Mouse (Mus musculus) c-Kit-positive CD71-positive TER-119-positive erythroid progenitor cells, embryonic 14.5 days (primary cell): Measurements from ENCODE around the gene Mfap3l.
"Not testable (repeated sequence)": the region's sequence is repeated elsewhere in the genome, so short reads cannot be mapped to it uniquely, and the experiment has no call there.

Source experiments
- DNase-seq: peaks from one replicate; pipeline ENCODE4 v3.0.0-alpha.2; 2013; ENCODE audit warnings: low spot score

The Mfap3l gene

DNA sequence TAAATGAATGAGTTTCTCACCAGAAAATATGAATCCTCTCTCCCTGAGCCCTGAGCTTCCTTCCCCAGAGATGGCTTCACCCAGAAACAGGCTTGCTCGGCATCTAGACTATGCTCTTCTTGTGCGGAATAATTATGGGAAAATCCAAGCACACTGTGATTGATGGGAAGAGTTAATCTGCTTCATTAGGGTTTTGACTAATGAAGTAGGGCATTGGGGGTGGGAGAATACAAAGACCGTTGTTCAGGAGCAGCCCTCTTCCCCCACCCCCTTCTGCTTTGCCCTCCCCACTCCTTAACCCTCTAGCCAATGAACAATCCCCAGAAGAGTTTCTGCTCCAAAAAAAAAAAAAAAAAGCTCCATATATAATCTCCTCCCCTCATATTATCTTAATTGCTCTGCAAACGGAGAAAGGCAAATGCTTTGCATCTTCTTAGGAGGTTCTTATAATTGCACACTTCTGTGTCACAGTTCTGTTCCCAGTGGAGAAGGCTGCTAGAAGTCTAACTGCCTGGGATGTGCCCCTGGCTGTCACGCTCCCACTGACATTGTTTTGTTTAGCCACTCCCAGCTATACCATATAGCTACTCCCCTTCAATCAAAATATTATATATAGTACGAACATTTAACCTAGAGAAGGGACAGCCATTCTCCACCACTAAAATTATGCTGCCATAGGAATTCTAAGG lies 24.9 kb downstream of the Mfap3l start:
- DNase-seq = no peak

DNA sequence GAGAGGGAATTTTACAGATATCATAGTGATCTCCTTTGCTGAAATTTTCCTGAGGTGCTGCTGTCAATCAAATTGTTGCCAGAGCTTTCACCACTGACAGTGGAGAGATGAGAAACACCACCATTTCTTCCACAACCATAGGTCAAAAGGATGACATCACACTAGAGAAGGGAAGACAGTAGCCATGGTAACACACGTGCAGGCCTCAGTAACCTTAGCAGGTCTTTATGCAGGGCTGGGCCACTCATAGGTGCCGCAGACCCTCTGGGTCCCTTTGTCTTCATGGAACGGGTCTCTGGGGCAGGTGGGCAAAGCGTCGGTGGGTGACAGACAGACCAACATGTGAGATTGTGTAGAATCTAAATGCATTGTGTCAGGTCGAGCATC lies 25.5 kb downstream of the Mfap3l start:
- no peak for DNase-seq

DNA sequence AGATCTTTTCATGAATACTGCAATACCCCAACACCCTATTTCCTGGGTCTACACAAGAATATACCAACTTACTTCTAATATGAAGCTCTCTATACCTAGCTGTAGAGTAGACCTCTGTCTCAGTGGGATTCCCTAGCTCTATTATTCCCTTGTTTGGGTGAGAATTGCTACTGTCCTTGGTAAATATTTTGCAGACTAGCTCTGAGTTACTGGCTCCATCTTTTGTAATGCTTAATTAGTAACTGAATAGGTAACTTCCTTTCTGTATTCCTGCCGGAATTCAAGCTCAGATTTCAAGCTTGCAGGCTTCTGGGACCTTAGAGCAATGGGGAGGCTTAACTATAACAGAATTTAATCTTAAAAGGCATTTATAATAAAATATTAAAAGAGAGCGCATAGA lies 26.1 kb downstream of the Mfap3l start:
- DNase-seq = not testable (repeated sequence)

DNA sequence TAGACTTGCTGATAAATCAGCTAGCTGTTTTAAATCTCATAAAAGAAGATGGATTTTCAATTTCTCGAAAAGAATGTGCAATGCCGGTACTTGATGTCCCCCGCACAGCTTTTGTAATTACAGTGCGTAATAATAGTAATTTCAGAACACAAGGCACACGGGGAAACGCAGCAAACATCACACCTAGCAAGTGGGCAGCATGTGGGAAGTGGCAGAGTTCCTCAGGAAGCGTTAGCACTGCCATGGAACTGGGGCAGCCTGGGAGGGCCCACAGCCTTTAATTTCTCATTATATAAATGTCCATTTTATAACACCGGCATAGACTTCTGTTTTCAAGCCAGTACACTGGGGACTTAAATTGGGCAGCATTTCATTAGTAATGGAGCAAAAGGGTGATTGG lies 27.1 kb downstream of the Mfap3l start:
- DNase-seq = no peak

DNA sequence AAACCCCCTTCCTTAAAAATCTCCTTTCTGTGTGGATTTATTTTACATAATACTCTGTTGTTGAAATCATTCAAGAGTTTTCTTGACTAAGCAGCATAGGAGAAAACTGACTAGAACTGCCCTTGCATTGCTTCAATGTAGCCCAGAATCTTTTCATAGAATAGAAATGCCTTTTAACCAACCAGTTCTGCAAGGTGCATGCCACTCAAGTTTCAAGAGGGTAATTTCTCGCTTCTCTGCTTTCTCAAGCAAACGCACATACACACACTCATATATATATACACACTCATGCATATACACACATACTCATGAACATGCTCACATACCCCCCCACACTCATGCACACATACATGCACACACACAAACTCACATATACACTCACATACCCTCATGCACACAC lies 28.6 kb downstream of the Mfap3l start:
- DNase-seq = no peak

DNA sequence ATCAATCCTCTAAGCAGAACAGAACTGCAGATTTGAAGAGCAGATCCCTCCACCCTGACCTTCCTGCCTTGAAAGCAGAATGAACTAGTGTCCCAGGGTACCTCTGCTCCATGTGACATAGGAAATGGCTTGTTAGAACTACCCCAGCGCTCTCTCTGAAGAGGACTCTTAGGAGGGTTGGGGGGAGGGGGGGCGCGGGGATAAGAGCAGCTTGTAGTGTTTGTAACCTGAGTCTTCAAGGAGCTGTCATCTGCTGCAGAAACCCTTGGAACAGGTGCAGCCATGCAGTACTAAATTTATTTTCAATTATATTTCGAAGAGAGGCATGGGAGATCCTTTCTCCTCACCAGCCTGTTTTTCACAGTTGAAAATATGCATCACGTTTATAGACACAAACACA lies 30.9 kb downstream of the Mfap3l start:
- no peak for DNase-seq

DNA sequence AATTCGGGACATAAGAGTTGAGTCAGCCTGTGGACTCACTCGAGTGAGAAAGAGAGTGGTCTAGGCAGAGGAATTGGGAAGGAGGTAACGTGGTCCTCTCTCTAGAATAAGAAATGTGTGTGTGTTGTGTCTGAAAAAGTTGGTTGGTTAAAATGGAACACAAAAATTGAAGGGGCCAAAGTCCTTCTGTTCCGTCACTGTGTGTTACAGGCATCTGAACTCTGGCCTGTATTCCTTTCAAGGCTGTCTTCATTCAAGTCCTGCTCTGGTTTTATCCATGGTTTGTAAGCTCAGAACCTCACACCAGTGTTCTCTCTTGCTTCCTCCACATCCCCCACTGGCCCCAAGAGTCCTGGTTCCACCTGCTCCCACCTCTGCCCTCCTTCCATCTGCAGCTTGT lies 33.2 kb downstream of the Mfap3l start:
- DNase-seq = no peak

DNA sequence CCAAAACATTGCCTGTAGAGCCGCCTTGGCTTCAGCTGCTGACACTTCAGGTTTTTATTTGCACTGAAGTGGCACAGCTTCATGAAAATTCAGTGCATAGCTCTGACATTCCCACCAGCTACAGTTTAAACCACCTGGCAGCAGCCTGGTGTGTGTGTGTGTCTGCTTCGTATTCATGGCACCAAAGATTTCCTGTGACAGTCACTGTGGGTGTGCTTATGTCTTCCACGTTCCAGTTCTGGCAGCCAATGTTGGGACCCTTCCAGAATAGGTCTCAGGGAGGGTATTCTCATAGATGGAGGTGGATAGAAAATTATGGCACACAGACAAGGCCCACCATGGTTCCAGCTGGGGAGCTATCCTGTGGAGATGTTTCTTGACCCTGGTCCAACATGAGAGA lies 34.2 kb downstream of the Mfap3l start:
- no peak for DNase-seq

DNA sequence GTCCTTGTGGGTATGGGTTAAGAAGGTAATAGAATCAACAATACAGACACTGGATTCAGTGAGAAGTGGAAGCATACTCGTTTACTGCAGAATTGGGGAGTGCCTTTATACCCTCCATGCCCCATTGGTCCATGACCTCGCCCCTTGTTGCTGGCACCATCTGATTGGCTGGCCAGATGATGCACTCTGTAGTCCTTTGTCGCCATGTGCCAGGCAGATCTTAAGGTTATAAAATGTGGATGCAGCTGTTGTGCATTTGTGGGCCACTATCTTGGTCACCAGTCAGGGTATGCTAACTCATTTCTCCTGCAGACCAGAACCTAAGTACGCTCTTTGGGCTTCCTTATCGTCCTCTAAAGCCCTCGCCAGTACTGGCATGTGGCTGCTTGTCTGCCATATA lies 46.0 kb downstream of the Mfap3l start:
- DNase-seq = no peak

DNA sequence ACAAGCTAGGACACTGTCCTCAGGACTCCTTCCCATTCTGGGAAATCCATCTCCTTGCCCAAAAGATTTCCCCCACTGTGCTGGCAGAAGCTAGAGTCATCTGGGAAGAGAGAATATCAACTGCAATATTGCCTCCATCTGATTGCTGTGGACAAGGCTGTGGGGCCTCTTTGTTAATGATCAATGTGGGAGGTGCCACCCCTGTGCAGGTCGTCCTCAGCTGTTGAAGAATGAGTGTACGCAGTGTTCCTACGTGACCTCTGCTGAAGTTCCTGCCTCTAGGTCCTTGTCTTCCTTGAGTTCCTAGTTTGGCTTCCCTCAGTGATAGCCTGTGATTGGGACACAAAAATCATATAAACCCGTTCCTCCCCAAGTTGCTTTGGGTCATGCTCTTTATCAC lies 49.2 kb downstream of the Mfap3l start:
- no peak for DNase-seq

DNA sequence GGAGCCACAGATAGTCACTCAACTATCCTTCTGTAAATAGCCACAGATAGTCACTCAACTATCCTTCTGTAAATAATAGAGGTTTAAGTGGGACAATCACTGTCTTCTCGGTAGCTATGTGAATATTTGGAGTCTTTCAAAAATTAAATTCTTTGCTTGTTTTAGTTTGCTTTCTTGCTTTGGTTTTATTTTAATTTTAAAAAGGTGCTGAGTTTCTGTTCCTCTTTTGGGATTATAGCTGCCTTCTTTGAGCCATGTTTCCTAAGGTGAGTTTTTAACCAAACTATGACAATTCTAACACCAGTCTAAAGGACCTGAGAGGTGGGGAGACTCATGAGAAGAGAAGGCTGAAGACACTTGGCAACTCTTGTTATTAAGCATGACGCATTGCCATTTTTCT lies 49.7 kb downstream of the Mfap3l start:
- DNase-seq = no peak

DNA sequence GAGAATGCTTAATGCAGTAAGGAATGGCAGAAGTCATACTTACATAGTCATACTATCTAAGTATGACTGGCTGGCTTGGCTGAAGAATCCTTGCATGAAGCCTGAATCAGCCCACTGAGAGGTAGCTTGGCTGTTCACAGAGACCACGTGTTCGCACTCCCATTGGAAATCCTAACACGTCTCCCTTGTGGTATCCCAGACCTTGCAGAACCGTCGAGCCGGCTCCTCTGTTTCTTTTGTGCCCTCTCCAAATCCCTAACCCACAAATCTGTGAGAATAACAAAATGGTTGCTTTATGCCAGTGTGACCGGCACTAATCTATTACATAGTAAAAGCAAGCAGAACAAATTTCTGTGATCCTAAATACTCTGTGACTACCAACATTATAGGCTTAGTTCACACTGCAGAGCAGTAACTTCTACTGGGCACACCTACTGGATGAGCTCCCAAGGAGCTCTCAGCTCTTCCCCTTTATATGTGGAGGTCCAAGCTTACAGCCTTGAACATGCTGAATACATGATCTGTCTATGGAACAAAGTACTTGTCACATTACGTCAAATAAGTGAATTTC lies 79.0 kb downstream of the Mfap3l start:
- DNase-seq = no peak

DNA sequence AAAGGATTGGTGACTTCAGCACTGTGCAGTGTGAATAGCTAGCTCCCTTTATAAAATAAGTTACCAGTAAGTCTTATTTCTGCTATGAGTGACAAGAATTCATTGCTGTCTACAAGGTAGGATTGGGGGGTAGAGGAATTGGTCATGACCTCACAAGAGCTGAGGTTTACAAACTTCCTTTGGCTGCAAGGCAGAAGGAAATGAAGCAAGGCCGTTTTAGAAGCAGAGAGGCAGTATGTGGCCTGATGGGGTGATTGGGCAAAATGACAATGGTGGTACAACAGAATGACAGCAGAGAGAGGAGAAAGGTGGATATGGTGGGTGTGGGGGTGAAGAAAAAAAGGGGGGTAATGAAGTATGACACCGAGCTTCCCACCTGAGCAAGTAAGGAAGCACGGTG lies 82.1 kb downstream of the Mfap3l start:
- no peak for DNase-seq

DNA sequence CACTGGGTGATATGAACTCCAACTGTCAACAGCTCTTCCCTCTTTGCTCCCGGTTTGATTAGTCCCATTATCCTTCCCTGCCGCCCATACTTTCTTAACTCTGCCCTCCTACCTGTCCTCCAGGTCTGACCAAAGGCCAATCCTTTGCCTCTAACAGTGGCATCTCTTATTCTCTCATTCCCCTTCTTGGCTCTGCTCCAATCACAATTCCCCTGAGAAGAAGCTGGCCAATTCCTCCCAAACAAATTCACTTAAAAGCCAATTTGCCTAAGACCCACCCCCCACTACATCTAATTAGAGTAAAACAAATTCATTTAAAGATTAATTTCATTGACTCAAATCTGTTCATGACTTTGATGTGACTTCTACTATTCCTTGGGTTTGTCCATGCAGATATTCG lies 86.1 kb downstream of the Mfap3l start:
- DNase-seq = no peak
